Mouse (Mus musculus) CD4-positive helper T cell, adult 2 months (primary cell): ENCODE results near the gene Olfr1281.
"Not testable (repeated sequence)": the region's sequence is repeated elsewhere in the genome, so short reads cannot be mapped to it uniquely, and the experiment has no call there.

Experiments used
- DNase-seq: peaks from one replicate; pipeline ENCODE4 v3.0.0-alpha.2; 2012; ENCODE audit warnings: low read depth, missing footprints, low spot score

Gene Olfr1281

DNA sequence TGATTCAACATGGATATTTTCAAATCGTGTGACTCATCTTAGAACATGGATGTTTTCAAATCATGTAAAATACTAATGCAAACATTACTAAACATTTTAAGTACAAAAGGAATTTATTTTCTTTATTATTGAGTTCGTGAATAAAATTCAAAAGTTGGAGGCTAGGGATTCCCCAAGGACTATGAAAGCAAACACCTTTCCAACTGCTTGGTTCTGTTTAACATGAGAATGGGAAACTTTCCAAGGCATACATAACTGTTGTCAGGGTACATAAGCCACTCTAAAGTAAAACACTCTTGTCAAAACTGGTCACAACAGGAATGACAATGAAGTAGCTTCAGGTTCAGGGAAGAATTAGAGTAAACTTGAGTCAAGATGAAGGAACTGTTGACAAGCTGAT is at the start of gene Olfr1281:
TSS of gene Olfr1281 (plus strand) at position 301 of the 400 bp plus-strand sequence.
- DNase-seq, result no peak

DNA sequence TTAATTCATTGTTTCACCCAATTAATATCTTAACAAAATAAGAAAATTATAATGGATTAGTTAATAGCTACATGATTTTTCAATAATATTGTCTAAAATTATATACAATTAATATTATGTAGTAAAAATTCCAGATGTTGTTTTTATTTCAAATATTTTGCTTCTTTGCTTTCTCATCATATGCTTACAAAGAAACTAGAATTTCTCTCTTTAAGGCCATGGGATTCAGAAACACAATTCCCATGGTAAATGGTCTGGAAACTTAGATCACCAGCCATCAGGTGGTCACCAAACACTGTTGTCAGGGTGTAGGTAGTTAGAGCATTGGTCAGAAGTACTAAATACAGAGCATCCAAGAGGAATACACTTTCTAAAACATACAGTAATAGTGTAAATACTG is 36.5 kb upstream of the Olfr1281 start, which contains the start of gene Olfr1278:
TSS of gene Olfr1278 (plus strand) at position 301 of the 400 bp plus-strand sequence.
- no peak for DNase-seq

DNA sequence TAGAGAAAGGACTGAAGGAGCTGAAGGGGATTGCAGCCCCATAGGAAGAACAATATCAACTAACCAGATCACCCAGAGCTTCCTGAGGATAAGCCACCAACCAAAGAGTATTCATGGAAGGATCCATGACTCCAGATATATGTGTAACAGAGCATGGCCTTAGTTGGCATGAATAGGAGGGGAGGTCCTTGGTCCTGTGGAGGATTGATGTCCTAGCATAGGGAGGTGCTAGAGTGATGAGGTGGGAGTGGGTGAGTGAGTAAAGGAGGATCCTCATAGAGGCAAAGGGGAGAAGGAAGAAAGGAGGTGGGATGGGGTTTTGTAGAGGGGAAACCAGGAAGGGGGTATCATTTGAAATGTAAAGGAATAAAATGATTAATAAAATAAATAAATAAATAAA is 27.8 kb upstream of the Olfr1281 start:
- DNase-seq, result no peak

DNA sequence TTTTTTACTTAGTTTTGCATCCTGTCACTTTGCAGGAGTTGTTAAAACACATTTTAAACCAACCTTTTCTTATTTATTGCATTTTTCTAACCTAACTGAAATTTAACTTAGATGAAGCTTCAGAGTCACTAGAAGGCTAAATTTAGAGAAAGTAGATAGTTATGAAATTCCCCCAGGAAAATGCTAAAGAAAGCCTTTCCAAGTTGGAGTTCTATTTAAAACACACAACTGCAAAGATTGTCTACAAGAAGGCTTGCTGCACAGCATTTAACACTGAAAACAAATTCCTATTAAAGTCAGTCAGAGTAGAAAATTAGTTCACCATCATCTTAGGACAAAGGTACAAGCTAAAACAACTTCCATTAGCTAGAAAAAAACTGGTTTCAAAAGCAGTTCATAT is 25.9 kb upstream of the Olfr1281 start, which contains the start of gene Olfr1279:
TSS of gene Olfr1279 (plus strand) at position 262 of the 400 bp plus-strand sequence.
- no peak for DNase-seq

DNA sequence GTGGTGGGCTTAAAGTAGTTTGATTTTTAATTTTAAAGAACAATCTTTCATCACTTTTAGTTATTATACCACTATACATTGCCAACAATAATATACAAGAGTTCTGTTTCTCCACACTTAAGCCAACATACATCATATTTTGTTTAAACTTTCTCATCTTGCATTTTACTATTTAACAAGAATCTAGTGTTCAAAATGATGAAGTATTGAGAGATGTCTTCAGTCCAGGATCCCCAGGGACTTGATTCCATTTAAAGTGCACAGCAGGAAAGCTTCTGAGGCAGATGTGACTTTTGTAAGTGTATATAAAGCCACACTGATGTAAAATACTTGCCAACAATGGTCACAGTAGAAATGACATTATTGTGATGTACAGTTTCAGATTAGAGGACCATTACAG is 12.6 kb upstream of the Olfr1281 start, which contains the start of gene Olfr1280:
TSS of gene Olfr1280 (plus strand) at position 301 of the 400 bp plus-strand sequence.
- DNase-seq, result no peak

DNA sequence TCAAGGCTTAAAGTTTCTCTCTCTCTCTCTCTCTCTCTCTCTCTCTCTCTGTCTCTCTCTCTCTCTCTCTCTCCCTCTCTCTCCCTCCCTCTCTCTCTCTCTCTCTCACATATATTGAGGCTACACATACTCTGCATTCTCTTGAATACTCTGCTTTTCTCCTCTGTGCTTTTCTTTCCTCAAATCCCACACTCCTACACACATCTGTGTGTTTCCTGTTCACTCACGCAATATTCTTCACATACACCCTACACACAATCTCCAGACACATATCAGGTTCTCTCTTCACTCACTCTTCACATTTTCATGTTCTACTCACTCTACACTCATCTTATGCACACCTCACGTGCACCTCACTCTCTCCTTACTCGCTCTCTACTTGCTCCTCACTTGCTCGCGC is 7.4 kb downstream of the Olfr1281 start:
- not testable (repeated sequence) for DNase-seq

DNA sequence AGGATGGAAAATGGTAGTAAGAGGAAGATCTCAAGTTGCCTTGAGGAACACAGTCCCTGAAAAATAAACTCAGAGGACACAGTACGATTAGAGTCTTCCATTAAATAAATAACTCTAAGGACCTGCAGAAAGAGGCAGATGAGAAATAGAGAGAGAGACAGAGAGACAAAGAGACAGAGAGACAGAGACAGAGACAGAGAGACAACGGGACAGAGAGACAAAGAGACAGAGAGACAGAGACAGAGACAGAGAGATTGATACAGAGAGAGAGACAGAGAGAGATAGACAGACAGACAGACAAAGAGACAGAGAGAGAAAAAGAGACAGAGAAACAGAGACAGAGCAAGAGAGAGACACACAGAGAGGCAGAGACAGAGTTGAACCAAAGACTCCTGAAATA is 9.7 kb downstream of the Olfr1281 start, which contains the start of gene Olfr1282:
TSS of gene Olfr1282 (minus strand) at position 101 of the 400 bp plus-strand sequence.
- no peak for DNase-seq

DNA sequence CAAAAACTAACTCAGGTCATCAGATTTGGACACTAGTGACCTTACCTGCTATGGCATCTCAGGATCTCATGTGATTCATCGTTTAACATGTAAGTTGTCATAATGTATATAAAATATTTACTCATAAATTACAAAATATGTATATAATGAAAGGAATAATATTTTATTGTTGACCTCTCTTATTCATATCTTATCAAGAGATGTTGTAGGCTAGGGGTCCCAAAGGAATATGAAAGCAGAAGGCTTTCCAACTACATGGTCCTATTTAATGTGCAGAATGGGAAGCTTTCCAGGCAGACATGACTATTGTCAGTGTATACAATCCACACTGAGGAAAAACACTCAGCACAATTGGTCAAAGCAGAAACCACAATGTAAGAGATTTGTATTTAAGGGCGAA is 40.2 kb downstream of the Olfr1281 start, which contains the start of gene Olfr1283:
TSS of gene Olfr1283 (plus strand) at position 301 of the 400 bp plus-strand sequence.
- no peak for DNase-seq

DNA sequence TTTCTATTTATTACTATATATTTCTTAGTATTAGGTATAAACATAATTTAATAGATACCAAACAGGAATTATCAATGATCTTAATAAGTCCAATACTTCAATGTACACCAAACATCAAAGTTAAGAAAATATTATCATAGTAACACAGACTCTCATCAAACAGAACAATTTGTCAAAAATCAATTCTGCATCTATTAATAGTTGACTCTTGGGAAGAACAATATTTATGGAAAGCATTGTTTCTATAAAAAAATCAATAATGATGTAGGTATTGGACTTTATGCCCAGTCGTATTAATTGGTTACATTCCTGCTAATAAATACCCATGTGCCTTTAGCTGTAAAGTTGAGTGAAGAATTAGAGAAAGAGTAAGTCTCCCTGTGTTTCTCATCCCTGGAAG is 48.9 kb downstream of the Olfr1281 start, which contains the start of gene Olfr1284:
TSS of gene Olfr1284 (plus strand) at position 301 of the 400 bp plus-strand sequence.
- no peak for DNase-seq
